Mouse (Mus musculus) layer of hippocampus, adult 18-20 months (tissue): ENCODE data around the gene Wdr77. TPM values are rescaled to one million over a fixed set of nuclear protein-coding genes. Genes with fewer than 3 reads are reported as not detected.

Source experiments
- total RNA-seq, 2 experiments: library from RNA; stranded (reverse); gene quantifications; 2 replicates each; pipeline ENCODE4 v1.2.3; 2021

The Wdr77 gene
- total RNA-seq, 2 experiments from 2014 or later, result 44.1 to 51.2 TPM

Other genes starting within 250 kb of the Wdr77 start
- 10 to 100 TPM; 80.5 to 96.2 TPM for gene Rap1a, start 158.0 kb upstream of the Wdr77 start, total RNA-seq
- 1 to 10 TPM; 1.1 to 1.4 TPM for gene Adora3, start 88.5 kb upstream of the Wdr77 start, total RNA-seq
- gene Tmigd3, start 88.5 kb upstream of the Wdr77 start, total RNA-seq, result under 1 TPM in 1 of 2 experiments, not detected in 1; 0.51 TPM
- 1 to 10 TPM in 1 of 2 experiments, under 1 TPM in 1; 0.28 to 1.0 TPM for gene I830077J02Rik, start 26.7 kb upstream of the Wdr77 start, total RNA-seq
- 100 to 1,000 TPM; 250 to 254 TPM for gene Atp5f1, start 730 bp downstream of the Wdr77 start, total RNA-seq
- gene Ovgp1, start 14.3 kb downstream of the Wdr77 start, total RNA-seq, result 1 to 10 TPM; 2.0 to 2.7 TPM
- gene Pifo, start 55.3 kb downstream of the Wdr77 start, total RNA-seq, result under 1 TPM in 1 of 2 experiments, not detected in 1; 0.84 TPM
- not detected for gene Chil5, start 73.4 kb downstream of the Wdr77 start, total RNA-seq
- gene Chia1, start 153.9 kb downstream of the Wdr77 start, total RNA-seq, result under 1 TPM; 0.48 to 0.62 TPM
- gene Chil3, start 208.2 kb downstream of the Wdr77 start, total RNA-seq, result not detected